Mouse (Mus musculus) retina, postnatal 7 days (tissue): ENCODE measurements at regions not wholly inside any gene's neighbourhood (a gene's known extent, or its start where the extent isn't known, plus 50 kb on each side); places are given as distances from the start of the nearest gene placed in this dataset.

Experiments
- DNase-seq: peaks from one replicate; pipeline ENCODE4 v3.0.0-alpha.2; 2012; ENCODE audit warnings: low read depth, low spot score

GRCm38 (mm10) chr3:154513566-154513965 lies 82.9 kb upstream of the Cryz start:
- DNase-seq, result no peak

DNA sequence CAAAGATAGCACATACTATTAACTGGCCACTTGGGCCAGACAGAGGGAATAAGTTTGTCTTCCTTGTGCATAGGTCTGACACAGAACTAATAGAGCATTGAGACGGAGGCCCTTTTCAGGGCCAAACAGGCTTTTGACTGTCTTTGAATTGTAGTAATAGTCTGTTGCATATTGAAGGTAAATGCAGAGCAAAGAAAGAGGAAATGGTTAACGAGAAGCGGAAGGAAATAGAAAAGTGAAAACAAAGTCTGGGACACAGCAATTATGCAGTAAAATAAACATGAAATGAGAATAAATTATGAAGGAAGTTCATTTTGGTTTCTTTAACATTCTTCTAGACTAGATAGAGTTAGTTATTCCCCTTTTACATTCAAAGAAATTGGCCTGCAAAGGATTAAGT lies 86.4 kb upstream of the Cryz start:
- no peak for DNase-seq

GRCm38 (mm10) chr3:154509394-154509793 lies 87.1 kb upstream of the Cryz start:
- no peak for DNase-seq

DNA sequence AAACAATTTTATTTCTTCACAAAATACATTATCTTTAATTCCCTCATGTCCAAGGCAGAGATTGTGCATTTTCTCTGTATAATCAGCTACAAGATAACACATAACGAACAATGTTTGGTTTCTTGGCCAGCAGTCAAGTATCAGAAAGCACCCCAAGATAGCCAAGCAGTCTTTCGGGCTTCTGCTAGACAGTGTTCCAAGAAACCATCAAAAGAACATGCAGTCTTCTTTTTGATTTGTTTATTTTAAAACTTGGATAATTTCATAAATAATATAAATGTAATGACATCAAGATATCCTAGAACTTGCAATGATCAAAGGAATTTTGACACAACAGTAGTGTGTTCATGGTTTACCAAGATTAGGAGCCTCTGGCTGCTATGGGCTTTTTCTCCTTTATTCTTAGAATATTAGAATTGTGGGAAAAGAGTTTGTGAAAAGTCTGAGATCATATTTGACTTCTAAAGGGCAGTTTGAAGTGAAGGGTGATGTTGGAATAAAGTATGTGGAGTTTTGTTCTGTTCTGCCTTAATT lies 103.1 kb upstream of the Cryz start:
- no peak for DNase-seq

- no peak for DNase-seq
Observed at GRCm38 (mm10) chr3:154472426-154472825, 124.1 kb upstream of the Cryz start.

DNA sequence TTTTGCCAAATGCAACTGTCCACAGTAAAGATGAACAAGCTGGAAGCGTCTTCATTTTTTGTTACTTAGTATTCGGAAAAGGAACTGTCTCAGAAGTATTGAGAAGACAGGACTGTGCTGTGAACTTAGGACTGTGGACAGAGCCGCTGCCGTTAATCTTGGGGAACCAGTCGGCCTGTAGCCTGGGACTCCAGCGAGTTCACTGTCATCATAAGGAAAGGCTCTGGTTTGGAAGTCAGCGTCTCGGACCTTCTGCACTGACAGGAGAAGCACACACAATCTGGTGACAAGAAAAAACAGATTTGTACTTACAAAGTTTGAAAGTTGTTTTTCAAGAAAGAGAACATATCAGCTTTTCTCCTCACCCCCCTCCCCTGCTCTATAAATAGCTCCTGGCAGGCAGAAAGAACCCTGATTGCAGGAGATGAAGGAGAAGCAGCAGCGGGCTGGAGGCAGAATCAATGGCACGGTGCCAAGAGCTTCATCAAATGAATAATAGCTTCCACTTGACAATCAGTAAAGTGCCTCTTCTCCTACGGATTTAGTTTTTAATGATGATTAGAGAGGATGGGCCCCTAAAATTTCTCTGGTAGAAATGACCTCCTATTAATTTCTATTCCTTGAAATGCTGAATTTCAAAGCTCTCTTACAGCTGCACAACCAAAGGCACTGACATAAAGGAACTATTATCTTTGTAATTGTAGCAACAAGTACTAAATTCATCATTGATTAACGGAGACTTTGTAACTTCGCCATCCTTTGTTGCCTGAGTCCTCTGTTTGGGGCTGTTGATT lies 128.7 kb upstream of the Cryz start:
- peak; percentile 25 for DNase-seq

GRCm38 (mm10) chr3:154458208-154458607 lies 127.7 kb upstream of the Lhx8 start:
- DNase-seq, result no peak

DNA sequence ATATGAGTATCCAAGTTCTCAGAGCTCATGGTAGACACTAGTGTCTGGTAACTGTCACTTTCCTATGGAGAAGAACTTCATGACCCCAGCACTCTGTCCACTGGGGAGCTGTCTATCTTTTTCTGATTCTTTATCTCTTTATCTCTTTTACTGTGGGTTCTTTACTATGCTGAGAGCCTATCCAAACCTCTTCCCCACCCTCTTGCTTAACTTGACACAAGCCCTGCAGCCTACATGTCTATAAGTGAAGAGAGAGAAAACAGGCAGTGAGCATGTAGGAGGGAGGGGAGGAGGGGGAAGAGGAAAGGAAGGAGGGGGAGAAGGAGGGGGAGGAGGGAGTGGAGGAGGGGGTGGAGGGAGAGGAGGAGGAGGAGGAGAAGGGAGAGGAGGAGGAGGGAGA lies 122.6 kb upstream of the Lhx8 start:
- DNase-seq, result no peak

DNA sequence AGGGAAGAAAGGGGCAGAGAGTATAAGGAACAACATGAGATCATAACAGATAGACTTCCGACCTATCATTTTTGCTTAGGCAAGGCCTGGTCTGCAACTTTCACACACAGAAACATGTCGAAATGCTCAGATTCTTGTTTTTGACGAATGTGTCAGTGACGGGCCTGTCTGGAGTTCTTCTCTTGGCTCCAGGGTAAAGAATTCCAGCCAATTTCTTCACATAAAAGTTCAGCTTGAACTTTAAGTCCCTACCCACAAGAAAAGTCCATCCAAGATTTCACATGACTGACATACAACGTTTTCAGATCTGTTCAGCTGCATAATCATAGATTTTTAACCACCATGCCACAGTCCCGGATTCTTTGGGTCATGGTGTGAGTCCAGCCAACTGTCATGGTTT lies 122.1 kb upstream of the Lhx8 start:
- no peak for DNase-seq

- DNase-seq, result no peak
Observed at GRCm38 (mm10) chr3:154451169-154451568, 120.7 kb upstream of the Lhx8 start.

DNA sequence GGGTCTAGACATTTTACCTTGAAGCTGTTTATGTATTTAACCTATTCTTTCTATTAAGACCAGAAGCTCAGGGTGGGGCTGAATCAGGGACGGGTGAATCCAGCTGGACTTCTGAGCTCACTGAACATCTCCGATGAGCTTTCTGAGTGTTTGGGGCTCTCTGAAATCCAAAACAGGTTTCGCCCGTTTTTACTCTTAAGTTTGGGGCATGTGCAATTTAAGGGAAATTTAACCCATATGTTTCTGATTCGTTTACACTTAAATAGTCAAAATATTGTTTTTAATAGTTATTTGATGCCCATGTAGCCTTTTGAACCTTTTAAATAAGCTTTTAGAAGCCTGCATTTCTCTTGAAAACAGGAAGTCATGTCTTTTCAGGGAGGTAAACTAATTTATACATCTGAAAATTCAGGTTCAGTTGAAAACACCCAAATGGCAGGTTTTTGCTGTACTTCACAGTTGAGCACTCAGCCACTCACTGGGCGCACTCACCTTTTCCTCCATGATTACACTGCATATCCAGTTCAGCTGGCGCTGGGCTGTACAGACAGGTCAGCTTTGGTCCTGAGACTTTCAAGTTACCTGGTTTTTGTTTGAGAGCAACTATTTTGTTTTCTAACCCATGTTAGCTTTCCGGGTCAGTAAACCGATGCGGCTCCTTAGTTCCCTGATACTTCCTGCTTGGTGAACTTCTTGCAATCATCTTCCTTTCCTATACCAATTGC lies 113.1 kb upstream of the Lhx8 start:
- no peak for DNase-seq

DNA sequence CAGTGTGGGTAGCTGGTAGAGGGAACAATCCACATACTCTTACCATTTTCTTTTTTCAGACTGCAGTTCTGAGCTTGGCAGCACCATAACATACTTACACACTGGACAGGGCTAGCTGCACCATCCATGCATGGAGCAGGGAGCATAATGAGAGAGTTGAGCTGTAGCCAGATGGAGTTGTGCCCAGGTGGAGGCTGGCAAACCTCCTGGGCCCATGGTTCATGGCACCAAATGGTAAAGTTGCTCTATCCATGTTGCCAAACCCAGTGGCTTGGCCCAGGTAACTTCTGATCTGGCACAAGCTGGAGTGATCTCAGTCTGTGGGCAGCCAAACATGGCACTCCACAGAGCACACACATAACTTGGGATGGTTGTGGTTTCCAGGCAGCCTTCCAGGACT lies 111.0 kb upstream of the Lhx8 start:
- DNase-seq, result no peak

DNA sequence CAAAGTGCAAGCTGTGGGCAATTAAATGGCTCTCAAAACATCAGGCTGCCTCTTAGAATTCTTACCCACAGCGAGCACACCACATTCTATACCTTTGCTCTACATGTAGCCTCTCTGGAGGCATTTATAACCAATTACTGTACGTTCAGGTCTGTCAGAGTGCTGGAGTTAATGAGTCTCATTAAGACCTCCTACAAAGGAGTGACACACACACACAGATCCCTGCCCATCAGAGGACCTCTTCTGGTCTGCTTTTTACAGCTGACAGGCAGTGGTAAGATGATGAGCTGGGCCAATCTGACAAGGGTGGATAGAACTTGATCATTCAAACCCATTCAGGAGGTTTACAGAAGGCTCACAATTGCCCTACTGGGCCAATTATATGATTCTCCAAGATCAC lies 110.4 kb upstream of the Lhx8 start:
- DNase-seq, result no peak

DNA sequence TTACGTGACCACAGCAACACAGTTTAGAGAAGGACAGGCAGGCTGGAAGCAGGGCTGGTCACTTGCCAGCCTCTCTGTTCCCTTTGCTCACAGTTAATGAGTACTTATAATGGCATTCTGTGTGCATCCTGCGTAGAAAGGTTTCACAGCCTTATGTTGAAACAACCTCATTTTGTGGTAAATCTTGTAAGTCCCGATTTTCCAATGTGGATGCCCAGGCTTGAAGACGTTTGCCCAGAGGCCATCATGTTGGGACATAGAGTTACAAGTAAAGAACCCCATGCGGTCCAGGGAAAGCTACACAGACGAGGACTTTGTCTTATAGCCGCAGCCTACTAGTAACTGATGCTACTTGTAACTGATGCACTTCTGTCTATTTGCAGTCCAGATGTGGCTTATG lies 100.4 kb upstream of the Lhx8 start:
- DNase-seq, result no peak

GRCm38 (mm10) chr3:154429666-154430065 lies 99.2 kb upstream of the Lhx8 start:
- DNase-seq, result no peak

GRCm38 (mm10) chr3:154424589-154424988 lies 94.1 kb upstream of the Lhx8 start:
- no peak for DNase-seq

GRCm38 (mm10) chr3:154421461-154421950 lies 91.0 kb upstream of the Lhx8 start:
- DNase-seq, result no peak

GRCm38 (mm10) chr3:154418177-154418832 lies 87.8 kb upstream of the Lhx8 start:
- DNase-seq, result no peak

DNA sequence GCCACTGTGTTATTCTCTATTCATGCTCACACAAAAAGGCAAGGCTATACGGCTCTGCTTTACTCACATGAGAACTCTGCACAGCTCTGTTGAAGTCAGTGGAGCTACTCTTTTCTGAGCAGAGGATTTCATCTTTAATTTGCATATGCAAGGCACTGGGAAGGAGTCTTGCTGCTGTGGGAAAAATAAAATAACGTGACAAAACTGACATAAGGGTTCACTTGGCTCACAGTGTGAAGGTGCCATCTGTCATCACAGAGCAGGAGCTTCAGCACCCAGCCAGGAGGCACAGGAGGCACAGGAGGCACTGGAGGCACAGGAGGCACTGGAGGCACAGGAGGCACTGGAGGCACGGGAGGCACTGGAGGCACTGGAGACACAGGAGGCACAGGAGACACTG lies 83.9 kb upstream of the Lhx8 start:
- DNase-seq, result no peak

- no peak for DNase-seq
Observed at GRCm38 (mm10) chr3:154410292-154410691, 79.8 kb upstream of the Lhx8 start.

- no peak for DNase-seq
Observed at GRCm38 (mm10) chr3:154402081-154402480, 71.6 kb upstream of the Lhx8 start.

DNA sequence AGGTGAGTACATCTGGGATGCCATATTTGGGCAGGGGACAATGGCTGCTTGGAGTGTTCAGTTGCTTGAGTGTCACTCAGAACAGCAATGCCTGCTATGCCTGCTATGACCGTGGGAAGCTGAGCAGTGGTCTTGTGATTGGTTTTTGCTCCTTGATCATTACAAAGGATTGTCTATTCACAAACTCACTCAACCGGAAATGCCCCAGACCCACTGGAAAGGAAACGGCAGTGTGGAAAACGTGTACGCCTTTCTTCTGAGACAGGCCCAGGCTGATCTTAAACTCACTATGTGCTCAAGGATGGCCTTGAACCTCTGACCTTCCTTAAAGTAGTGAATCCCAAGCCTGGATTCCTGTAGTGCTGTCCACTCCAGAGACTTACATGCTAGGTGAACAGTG lies 63.2 kb upstream of the Lhx8 start:
- no peak for DNase-seq
